Mouse (Mus musculus): ENCODE measurements around the gene Ncf2. TPM values are rescaled to one million over a fixed set of nuclear protein-coding genes. Genes with fewer than 3 reads are reported as not detected.

Gene Ncf2
- total and polyA plus RNA-seq, 2 experiments = 1.2 to 3.0 TPM

DNA sequence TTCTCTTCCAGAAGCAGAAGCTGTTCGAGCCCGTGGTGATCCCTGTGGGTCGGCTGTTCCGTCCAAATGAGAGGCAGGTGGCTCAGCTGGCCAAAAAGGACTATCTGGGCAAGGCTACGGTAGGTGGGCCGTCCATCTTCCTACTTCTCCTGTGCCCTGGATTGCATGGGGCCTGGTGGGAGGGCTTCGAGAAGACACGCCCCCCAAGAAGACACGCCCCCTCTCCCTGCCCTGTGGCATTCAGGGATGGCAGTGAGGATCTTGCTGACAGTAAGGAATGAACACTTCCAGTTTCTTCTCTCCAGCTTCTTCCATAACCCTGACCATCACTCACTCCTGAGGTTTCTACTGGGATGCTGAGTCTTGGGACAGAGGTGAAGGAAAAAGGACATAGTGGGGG, 24.2 kb downstream of the Ncf2 start:
- no peak for DNase-seq (ENCODE audit: extremely low read depth, low read depth, low spot score)
- no peak for TF ChIP-seq CTCF (IDR thresholded peaks at IDR 0.05; ENCODE audit: low read depth, low read length)
- no peak for TF ChIP-seq POLR2A (IDR thresholded peaks at IDR 0.05; ENCODE audit: extremely low read depth, insufficient read depth, low read length)
- WGBS = 73% methylated on average over 9 of the region's 9 CpGs

DNA sequence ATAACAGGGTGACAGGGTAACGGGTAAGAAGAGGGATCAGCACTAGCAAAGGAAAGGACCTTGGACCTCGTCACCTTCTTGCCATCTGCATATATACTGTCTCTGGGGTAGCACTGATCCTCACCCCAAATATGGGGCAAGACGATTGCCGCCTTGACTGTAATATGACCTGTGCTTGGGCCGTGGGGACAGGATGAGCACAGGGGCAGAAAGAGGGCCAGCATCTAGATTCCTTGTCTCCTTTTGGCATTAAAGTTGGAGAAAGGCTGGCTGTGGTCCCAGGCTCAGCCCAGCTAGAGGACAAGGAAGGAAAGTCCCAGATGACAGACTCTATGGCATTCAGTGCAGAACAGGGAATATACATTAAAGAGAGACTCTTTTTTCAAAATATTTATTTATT, 26.5 kb downstream of the Ncf2 start:
- Histone ChIP-seq H3K36me3 (ENCODE audit: control insufficient read depth, insufficient read depth, low read length) (no peaks in the 10 kb centered on the region), H3K4me3 (ENCODE audit: insufficient read depth, low read depth, low read length) (no peak overlapping the region), H3K9ac (ENCODE audit: low read depth, low read length) (no peak overlapping the region), H3K4me1 (ENCODE audit: control insufficient read depth, insufficient read depth, low read length) (no peaks in the 10 kb centered on the region), H3K79me2 (ENCODE audit: control insufficient read depth, insufficient read depth, low read length) (no peaks in the 10 kb centered on the region), H3K27me3 (ENCODE audit: control insufficient read depth, insufficient read depth, low read length) (no peaks in the 10 kb centered on the region), H3K27ac (replicated peaks; ENCODE audit: insufficient read depth, low read depth, low read length) (no peak overlapping the region)
- 78% methylated on average over 5 of the region's 5 CpGs for WGBS
- TF ChIP-seq CTCF (IDR thresholded peaks at IDR 0.05; ENCODE audit: low read depth, low read length) (no peak), POLR2A (IDR thresholded peaks at IDR 0.05; ENCODE audit: extremely low read depth, insufficient read depth, low read length) (no peak)
- DNase-seq (ENCODE audit: extremely low read depth, low read depth, low spot score) = no peak

More for the DNA sequence above, 24.2 kb downstream of the Ncf2 start:
- Histone ChIP-seq H3K79me2 (ENCODE audit: control insufficient read depth, insufficient read depth, low read length) (no peaks in the 10 kb centered on the region), H3K27ac (replicated peaks; ENCODE audit: insufficient read depth, low read depth, low read length) (no peak overlapping the region), H3K4me1 (ENCODE audit: control insufficient read depth, insufficient read depth, low read length) (no peaks in the 10 kb centered on the region), H3K27me3 (ENCODE audit: control insufficient read depth, insufficient read depth, low read length) (no peaks in the 10 kb centered on the region), H3K9ac (ENCODE audit: low read depth, low read length) (no peak overlapping the region), H3K36me3 (ENCODE audit: control insufficient read depth, insufficient read depth, low read length) (no peaks in the 10 kb centered on the region), H3K4me3 (ENCODE audit: insufficient read depth, low read depth, low read length) (no peak overlapping the region)

DNA sequence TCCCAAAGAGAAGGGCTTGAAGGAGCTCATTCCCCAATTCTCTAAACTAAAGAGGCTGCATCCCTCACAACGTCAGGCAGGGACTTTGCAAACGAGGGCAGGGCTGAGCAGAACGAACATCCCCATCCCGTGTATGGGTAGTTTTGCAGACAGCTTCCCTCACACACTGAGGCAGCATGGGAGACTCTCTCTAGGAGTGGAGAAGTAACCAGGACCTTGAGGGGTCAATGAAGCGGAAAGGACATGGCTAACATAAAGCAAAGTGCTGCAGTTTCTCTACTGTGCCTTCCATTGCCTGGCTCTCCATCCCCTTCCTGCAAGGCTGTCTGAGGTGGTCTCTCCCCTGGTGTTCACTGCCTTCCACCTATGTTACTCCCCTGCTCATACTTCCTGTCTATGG, 28.2 kb downstream of the Ncf2 start:
- Histone ChIP-seq H3K27me3 (ENCODE audit: control insufficient read depth, insufficient read depth, low read length) (no peaks in the 10 kb centered on the region), H3K36me3 (ENCODE audit: control insufficient read depth, insufficient read depth, low read length) (no peaks in the 10 kb centered on the region), H3K4me3 (ENCODE audit: insufficient read depth, low read depth, low read length) (no peak overlapping the region), H3K79me2 (ENCODE audit: control insufficient read depth, insufficient read depth, low read length) (no peaks in the 10 kb centered on the region), H3K4me1 (ENCODE audit: control insufficient read depth, insufficient read depth, low read length) (no peaks in the 10 kb centered on the region), H3K27ac (replicated peaks; ENCODE audit: insufficient read depth, low read depth, low read length) (no peak overlapping the region), H3K9ac (ENCODE audit: low read depth, low read length) (no peak overlapping the region)
- TF ChIP-seq CTCF (IDR thresholded peaks at IDR 0.05; ENCODE audit: low read depth, low read length) = no peak
- no peak for TF ChIP-seq POLR2A (IDR thresholded peaks at IDR 0.05; ENCODE audit: extremely low read depth, insufficient read depth, low read length)
- 82% methylated on average over 5 of the region's 5 CpGs for WGBS
- DNase-seq (ENCODE audit: extremely low read depth, low read depth, low spot score) = no peak

DNA sequence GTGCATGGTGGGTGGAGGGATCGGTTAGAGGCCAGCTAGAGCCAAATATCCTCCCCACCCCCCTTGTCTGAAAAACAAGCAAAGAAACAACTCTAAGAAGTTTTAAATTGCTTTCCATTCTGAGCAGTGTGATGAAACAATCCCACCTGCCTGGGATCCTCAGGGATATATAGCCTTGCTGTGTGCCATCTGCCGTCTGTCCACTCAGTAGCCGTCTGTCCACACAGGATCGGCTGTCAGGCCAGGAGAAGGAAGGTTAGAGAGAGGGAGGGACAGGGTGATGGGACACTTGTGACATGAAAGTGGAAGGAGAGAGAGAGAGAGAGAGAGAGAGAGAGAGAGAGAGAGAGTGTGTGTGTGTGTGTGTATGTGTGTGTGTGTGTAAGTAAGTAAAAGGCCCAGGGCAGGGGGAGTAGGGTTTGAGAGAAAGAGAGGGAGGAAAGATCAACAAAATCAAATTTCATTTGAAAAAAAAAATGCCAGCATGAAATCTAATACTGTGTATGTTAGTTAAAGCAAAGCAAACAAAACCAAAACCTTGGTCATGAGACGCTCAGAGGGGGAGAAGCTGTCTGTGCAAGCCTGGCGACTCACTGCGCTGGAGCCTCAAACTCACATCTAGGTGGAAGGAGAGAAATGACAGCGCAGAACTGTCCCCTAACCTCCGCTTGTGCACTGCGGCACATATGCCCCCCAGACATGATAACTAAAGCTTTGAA, 28.8 kb downstream of the Ncf2 start:
- whole genome bisulfite sequencing = 71% methylated on average over 10 of the region's 10 CpGs
- no peaks in the 10 kb centered on the region for H3K4me1 ChIP-seq (ENCODE audit: control insufficient read depth, insufficient read depth, low read length)
- no peaks in the 10 kb centered on the region for H3K79me2 ChIP-seq (ENCODE audit: control insufficient read depth, insufficient read depth, low read length)
- no peak for TF ChIP-seq POLR2A (IDR thresholded peaks at IDR 0.05; ENCODE audit: extremely low read depth, insufficient read depth, low read length)
- TF ChIP-seq CTCF (IDR thresholded peaks at IDR 0.05; ENCODE audit: low read depth, low read length) = no peak
- H3K4me3 ChIP-seq (ENCODE audit: insufficient read depth, low read depth, low read length) = no peak overlapping the region
- H3K36me3 ChIP-seq (ENCODE audit: control insufficient read depth, insufficient read depth, low read length) = no peaks in the 10 kb centered on the region
- H3K9ac ChIP-seq (ENCODE audit: low read depth, low read length) = no peak overlapping the region
- no peak overlapping the region for H3K27ac ChIP-seq (replicated peaks; ENCODE audit: insufficient read depth, low read depth, low read length)
- DNase-seq (ENCODE audit: extremely low read depth, low read depth, low spot score) = no peak
- H3K27me3 ChIP-seq (ENCODE audit: control insufficient read depth, insufficient read depth, low read length) = no peaks in the 10 kb centered on the region

DNA sequence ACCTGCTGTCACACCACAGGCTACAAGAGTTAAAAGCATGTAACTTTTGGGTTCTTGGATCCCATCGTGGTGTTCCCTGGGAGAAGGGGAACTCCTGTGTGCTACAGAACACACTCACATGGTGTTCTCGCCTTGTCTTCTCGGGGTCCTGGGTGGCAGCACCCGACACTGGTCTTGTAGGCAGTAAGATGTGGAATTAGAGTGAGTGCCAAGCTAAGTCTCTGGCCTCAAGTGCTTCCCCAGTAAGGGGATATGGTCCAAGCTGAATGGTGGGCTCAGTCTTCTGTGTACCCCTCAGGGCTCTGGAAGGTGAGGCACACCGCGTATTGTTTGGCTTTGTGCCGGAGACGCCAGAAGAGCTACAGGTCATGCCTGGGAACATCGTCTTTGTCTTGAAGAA, 30.1 kb downstream of the Ncf2 start:
- Histone ChIP-seq H3K79me2 (ENCODE audit: control insufficient read depth, insufficient read depth, low read length) (no peaks in the 10 kb centered on the region), H3K36me3 (ENCODE audit: control insufficient read depth, insufficient read depth, low read length) (no peaks in the 10 kb centered on the region), H3K9ac (ENCODE audit: low read depth, low read length) (no peak overlapping the region), H3K4me3 (ENCODE audit: insufficient read depth, low read depth, low read length) (no peak overlapping the region), H3K27me3 (ENCODE audit: control insufficient read depth, insufficient read depth, low read length) (no peaks in the 10 kb centered on the region), H3K4me1 (ENCODE audit: control insufficient read depth, insufficient read depth, low read length) (no peaks in the 10 kb centered on the region), H3K27ac (replicated peaks; ENCODE audit: insufficient read depth, low read depth, low read length) (no peak overlapping the region)
- 94% methylated on average over 9 of the region's 9 CpGs for WGBS
- TF ChIP-seq POLR2A (IDR thresholded peaks at IDR 0.05; ENCODE audit: extremely low read depth, insufficient read depth, low read length) (no peak), CTCF (IDR thresholded peaks at IDR 0.05; ENCODE audit: low read depth, low read length) (no peak)
- no peak for DNase-seq (ENCODE audit: extremely low read depth, low read depth, low spot score)

DNA sequence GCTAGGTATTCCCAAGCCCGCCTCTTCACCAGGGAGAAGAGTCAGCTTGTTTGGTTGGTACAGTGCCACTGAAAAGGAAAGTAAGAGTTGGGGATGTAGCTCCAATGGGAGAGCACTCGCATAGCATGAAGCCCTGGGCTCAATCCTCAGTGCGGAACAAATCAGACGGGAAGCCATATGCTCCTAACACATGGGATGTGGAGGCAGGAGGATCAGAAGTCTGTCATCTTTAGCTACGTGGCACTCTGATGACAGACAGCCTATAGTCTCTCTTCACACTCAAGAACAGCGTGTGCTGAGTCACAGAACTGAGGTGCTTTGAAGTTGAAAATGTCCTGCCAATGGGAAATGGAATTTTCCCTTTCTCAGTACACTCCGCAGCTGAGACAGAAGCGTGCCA, 31.0 kb downstream of the Ncf2 start:
- TF ChIP-seq CTCF (IDR thresholded peaks at IDR 0.05; ENCODE audit: low read depth, low read length) (no peak), POLR2A (IDR thresholded peaks at IDR 0.05; ENCODE audit: extremely low read depth, insufficient read depth, low read length) (no peak)
- no peak for DNase-seq (ENCODE audit: extremely low read depth, low read depth, low spot score)
- 89% methylated on average over 8 of the region's 8 CpGs for WGBS

More for the DNA sequence above, 31.0 kb downstream of the Ncf2 start:
- Histone ChIP-seq H3K4me1 (ENCODE audit: control insufficient read depth, insufficient read depth, low read length) (no peaks in the 10 kb centered on the region), H3K36me3 (ENCODE audit: control insufficient read depth, insufficient read depth, low read length) (peaks cover 1% of the 10 kb centered on the region; the same call in 1 of the 2 replicates), H3K9ac (ENCODE audit: low read depth, low read length) (no peak overlapping the region), H3K79me2 (ENCODE audit: control insufficient read depth, insufficient read depth, low read length) (no peaks in the 10 kb centered on the region), H3K4me3 (ENCODE audit: insufficient read depth, low read depth, low read length) (no peak overlapping the region), H3K27ac (replicated peaks; ENCODE audit: insufficient read depth, low read depth, low read length) (no peak overlapping the region), H3K27me3 (ENCODE audit: control insufficient read depth, insufficient read depth, low read length) (no peaks in the 10 kb centered on the region)
